Mouse (Mus musculus): Measurements from ENCODE around the gene Usp36.
A peak's percentile ranks its signal among the peaks of the same experiment; 100 is the strongest.
"Not testable (repeated sequence)": the region's sequence is repeated elsewhere in the genome, so short reads cannot be mapped to it uniquely, and the experiment has no call there.

The Usp36 gene

GRCm38 (mm10) chr11:118321500-118321899 lies 31.5 kb upstream of the Usp36 start:
- no peak for DNase-seq (ENCODE audit: low read depth, low spot score)
- Histone ChIP-seq H3K27me3 (ENCODE audit: control insufficient read depth, insufficient read depth, low read length, poor library complexity, severe bottlenecking) (no peaks in the 10 kb centered on the region), H3K36me3 (ENCODE audit: control insufficient read depth, insufficient read depth, low read length, poor library complexity, severe bottlenecking) (no peaks in the 10 kb centered on the region)

- H3K36me3 ChIP-seq (ENCODE audit: control insufficient read depth, insufficient read depth, low read length, poor library complexity, severe bottlenecking): no peaks in the 10 kb centered on the region
- no peaks in the 10 kb centered on the region for H3K27me3 ChIP-seq (ENCODE audit: control insufficient read depth, insufficient read depth, low read length, poor library complexity, severe bottlenecking)
- DNase-seq (ENCODE audit: low read depth, low spot score): peak; percentile 66
These were observed 28.6 kb upstream of the Usp36 start for GRCm38 (mm10) chr11:118318678-118319077.

- Histone ChIP-seq H3K27me3 (ENCODE audit: control insufficient read depth, insufficient read depth, low read length, poor library complexity, severe bottlenecking) (no peaks in the 10 kb centered on the region), H3K36me3 (ENCODE audit: control insufficient read depth, insufficient read depth, low read length, poor library complexity, severe bottlenecking) (no peaks in the 10 kb centered on the region)
- DNase-seq (ENCODE audit: low read depth, low spot score): peak; percentile 65
These were observed 27.1 kb upstream of the Usp36 start for GRCm38 (mm10) chr11:118317129-118317528.

- H3K36me3 ChIP-seq (ENCODE audit: control insufficient read depth, insufficient read depth, low read length, poor library complexity, severe bottlenecking): no peaks in the 10 kb centered on the region
- H3K27me3 ChIP-seq (ENCODE audit: control insufficient read depth, insufficient read depth, low read length, poor library complexity, severe bottlenecking): no peaks in the 10 kb centered on the region
- no peak for DNase-seq (ENCODE audit: low read depth, low spot score)
These were observed 26.3 kb upstream of the Usp36 start for GRCm38 (mm10) chr11:118316231-118316806.

GRCm38 (mm10) chr11:118312132-118312723 lies 22.2 kb upstream of the Usp36 start:
- H3K36me3 ChIP-seq (ENCODE audit: control insufficient read depth, insufficient read depth, low read length, poor library complexity, severe bottlenecking): no peaks in the 10 kb centered on the region
- no peak for DNase-seq (ENCODE audit: low read depth, low spot score)
- H3K27me3 ChIP-seq (ENCODE audit: control insufficient read depth, insufficient read depth, low read length, poor library complexity, severe bottlenecking): no peaks in the 10 kb centered on the region

GRCm38 (mm10) chr11:118307962-118308361 lies 17.9 kb upstream of the Usp36 start:
- H3K36me3 ChIP-seq (ENCODE audit: control insufficient read depth, insufficient read depth, low read length, poor library complexity, severe bottlenecking); DNase-seq (ENCODE audit: low read depth, low spot score); H3K27me3 ChIP-seq (ENCODE audit: control insufficient read depth, insufficient read depth, low read length, poor library complexity, severe bottlenecking): not testable (repeated sequence)

GRCm38 (mm10) chr11:118303959-118304358 lies 13.9 kb upstream of the Usp36 start:
- not testable (repeated sequence) for H3K36me3 ChIP-seq (ENCODE audit: control insufficient read depth, insufficient read depth, low read length, poor library complexity, severe bottlenecking); H3K27me3 ChIP-seq (ENCODE audit: control insufficient read depth, insufficient read depth, low read length, poor library complexity, severe bottlenecking); DNase-seq (ENCODE audit: low read depth, low spot score)

GRCm38 (mm10) chr11:118298810-118299209 lies 8.8 kb upstream of the Usp36 start:
- no peak for DNase-seq (ENCODE audit: low read depth, low spot score)
- Histone ChIP-seq H3K36me3 (ENCODE audit: control insufficient read depth, insufficient read depth, low read length, poor library complexity, severe bottlenecking) (no peaks in the 10 kb centered on the region), H3K27me3 (ENCODE audit: control insufficient read depth, insufficient read depth, low read length, poor library complexity, severe bottlenecking) (no peaks in the 10 kb centered on the region)

GRCm38 (mm10) chr11:118297967-118298366 lies 7.9 kb upstream of the Usp36 start:
- Histone ChIP-seq H3K27me3 (ENCODE audit: control insufficient read depth, insufficient read depth, low read length, poor library complexity, severe bottlenecking) (no peaks in the 10 kb centered on the region), H3K36me3 (ENCODE audit: control insufficient read depth, insufficient read depth, low read length, poor library complexity, severe bottlenecking) (no peaks in the 10 kb centered on the region)
- peak; percentile 50 for DNase-seq (ENCODE audit: low read depth, low spot score)

GRCm38 (mm10) chr11:118295026-118295425 lies 5.0 kb upstream of the Usp36 start:
- Histone ChIP-seq H3K36me3 (ENCODE audit: control insufficient read depth, insufficient read depth, low read length, poor library complexity, severe bottlenecking) (no peaks in the 10 kb centered on the region), H3K27me3 (ENCODE audit: control insufficient read depth, insufficient read depth, low read length, poor library complexity, severe bottlenecking) (no peaks in the 10 kb centered on the region)
- no peak for DNase-seq (ENCODE audit: low read depth, low spot score)

- H3K27me3 ChIP-seq (ENCODE audit: control insufficient read depth, insufficient read depth, low read length, poor library complexity, severe bottlenecking): no peaks in the 10 kb centered on the region
- DNase-seq (ENCODE audit: low read depth, low spot score): no peak
- no peaks in the 10 kb centered on the region for H3K36me3 ChIP-seq (ENCODE audit: control insufficient read depth, insufficient read depth, low read length, poor library complexity, severe bottlenecking)
These were observed 2.6 kb upstream of the Usp36 start for GRCm38 (mm10) chr11:118292671-118293070.

- peaks cover 5% of the 10 kb centered on the region for H3K36me3 ChIP-seq (ENCODE audit: control insufficient read depth, insufficient read depth, low read length, poor library complexity, severe bottlenecking)
- no peaks in the 10 kb centered on the region for H3K27me3 ChIP-seq (ENCODE audit: control insufficient read depth, insufficient read depth, low read length, poor library complexity, severe bottlenecking)
- DNase-seq (ENCODE audit: low read depth, low spot score): no peak
These were observed 482 bp downstream of the Usp36 start for GRCm38 (mm10) chr11:118289562-118289961.

GRCm38 (mm10) chr11:118289037-118289511 lies 970 bp downstream of the Usp36 start:
- peak; percentile 32 for DNase-seq (ENCODE audit: low read depth, low spot score)
- peaks cover 5% of the 10 kb centered on the region for H3K36me3 ChIP-seq (ENCODE audit: control insufficient read depth, insufficient read depth, low read length, poor library complexity, severe bottlenecking)
- no peaks in the 10 kb centered on the region for H3K27me3 ChIP-seq (ENCODE audit: control insufficient read depth, insufficient read depth, low read length, poor library complexity, severe bottlenecking)

- peaks cover 7% of the 10 kb centered on the region for H3K36me3 ChIP-seq (ENCODE audit: control insufficient read depth, insufficient read depth, low read length, poor library complexity, severe bottlenecking)
- no peak for DNase-seq (ENCODE audit: low read depth, low spot score)
- H3K27me3 ChIP-seq (ENCODE audit: control insufficient read depth, insufficient read depth, low read length, poor library complexity, severe bottlenecking): no peaks in the 10 kb centered on the region
These were observed 2.5 kb downstream of the Usp36 start for GRCm38 (mm10) chr11:118287573-118287972.

GRCm38 (mm10) chr11:118286434-118286833 lies 3.6 kb downstream of the Usp36 start:
- DNase-seq (ENCODE audit: low read depth, low spot score): no peak
- peaks cover 8% of the 10 kb centered on the region for H3K36me3 ChIP-seq (ENCODE audit: control insufficient read depth, insufficient read depth, low read length, poor library complexity, severe bottlenecking)
- H3K27me3 ChIP-seq (ENCODE audit: control insufficient read depth, insufficient read depth, low read length, poor library complexity, severe bottlenecking): no peaks in the 10 kb centered on the region

GRCm38 (mm10) chr11:118285791-118286190 lies 4.3 kb downstream of the Usp36 start:
- DNase-seq (ENCODE audit: low read depth, low spot score): no peak
- Histone ChIP-seq H3K27me3 (ENCODE audit: control insufficient read depth, insufficient read depth, low read length, poor library complexity, severe bottlenecking) (no peaks in the 10 kb centered on the region), H3K36me3 (ENCODE audit: control insufficient read depth, insufficient read depth, low read length, poor library complexity, severe bottlenecking) (peaks cover 8% of the 10 kb centered on the region)
